Mouse (Mus musculus) cerebellum, adult 2 months (tissue): ENCODE measurements around the gene Tmem202.

Experiments
- CTCF ChIP-seq: fragments of 200-500 bp; IDR thresholded peaks from 2 replicates; pipeline ENCODE4 v1.5.1; 2011; ENCODE audit warnings: low read depth, mild to moderate bottlenecking, control low read depth, low read length, moderate library complexity, borderline replicate concordance; ENCODE audit not compliant: insufficient read depth
- POLR2A ChIP-seq: fragments of 200-500 bp; IDR thresholded peaks from 2 replicates; pipeline ENCODE4 v1.6.1; 2011; ENCODE audit warnings: low read length, control low read depth, borderline replicate concordance; ENCODE audit not compliant: insufficient read depth

GRCm38 (mm10) chr9:59552610-59553009, 13.0 kb upstream of the Tmem202 start:
- TF ChIP-seq POLR2A = no peak
- no peak for TF ChIP-seq CTCF
